Comparison of ENCODE assay signal across 29 mouse cellular contexts in genomic region chr17:31775037-31775436, GRCm38 (mm10).
"Had no signal": no experiment of that assay in that cellular context is flagged by ENCODE, and none has a peak within 500 bp of the region (broad histone marks: within the 10 kb centered on the region; RNA-seq: fewer than 3 reads in every experiment).

No protein-coding gene starts in this region.

- H3K4me2 ChIP-seq: limb, embryonic 12.5 days; limb, embryonic 13.5 days; limb, embryonic 15.5 days; liver, embryonic 11.5 days; liver, embryonic 12.5 days; liver, embryonic 13.5 days; liver, embryonic 15.5 days; lung, embryonic 15.5 days; midbrain, embryonic 11.5 days; midbrain, embryonic 12.5 days; midbrain, embryonic 13.5 days; midbrain, embryonic 15.5 days had no signal

- DNase-seq: left cerebral cortex, postnatal 4 days; liver; liver, embryonic 13.5 days; liver, postnatal 0 days; lung, adult 18-20 months; lung, adult 2 months; lung, postnatal 10 days; lung, postnatal 14 days; lung, postnatal 4 days; midbrain, embryonic 14.5 days had no signal

- H3K9me3 ChIP-seq: limb, embryonic 10.5 days; limb, embryonic 12.5 days; limb, embryonic 15.5 days; liver, embryonic 12.5 days; liver, embryonic 15.5 days; lung, embryonic 15.5 days; midbrain, embryonic 15.5 days had no signal

- ATAC-seq: liver, embryonic 12.5 days; liver, postnatal 0 days; lung, postnatal 0 days; midbrain, embryonic 13.5 days; midbrain, embryonic 15.5 days; midbrain, embryonic 16.5 days had no signal

- H3K27ac ChIP-seq: left cerebral cortex, adult 2 months; limb, embryonic 10.5 days; limb, embryonic 12.5 days; limb, embryonic 13.5 days; liver, embryonic 12.5 days; liver, embryonic 13.5 days; liver, embryonic 14.5 days; liver, embryonic 15.5 days; lung, embryonic 15.5 days; macrophage; midbrain, embryonic 10.5 days; midbrain, embryonic 12.5 days; midbrain, embryonic 13.5 days; midbrain, embryonic 15.5 days had no signal

- H3K4me3 ChIP-seq: left cerebral cortex, adult 2 months; limb, embryonic 10.5 days; limb, embryonic 12.5 days; limb, embryonic 13.5 days; limb, embryonic 15.5 days; liver, embryonic 12.5 days; liver, embryonic 13.5 days; liver, embryonic 15.5 days; lung, embryonic 15.5 days; megakaryocyte, embryonic 14.5 days; midbrain, embryonic 10.5 days; midbrain, embryonic 12.5 days; midbrain, embryonic 13.5 days; midbrain, embryonic 15.5 days had no signal

- H3K36me3 ChIP-seq: limb, embryonic 10.5 days; limb, embryonic 12.5 days; limb, embryonic 13.5 days; limb, embryonic 15.5 days; liver, embryonic 12.5 days; liver, embryonic 13.5 days; liver, embryonic 15.5 days; lung, embryonic 15.5 days; midbrain, embryonic 10.5 days; midbrain, embryonic 12.5 days; midbrain, embryonic 15.5 days had no signal

- H3K27me3 ChIP-seq: limb, embryonic 12.5 days; limb, embryonic 13.5 days; limb, embryonic 15.5 days; liver, embryonic 12.5 days; liver, embryonic 13.5 days; liver, embryonic 15.5 days; lung, embryonic 15.5 days; midbrain, embryonic 12.5 days; midbrain, embryonic 13.5 days; midbrain, embryonic 15.5 days had no signal

- H3K4me1 ChIP-seq: liver, embryonic 15.5 days had no signal

- H3K9ac ChIP-seq: limb, embryonic 12.5 days; limb, embryonic 13.5 days; limb, embryonic 15.5 days; liver, embryonic 12.5 days; liver, embryonic 13.5 days; liver, embryonic 14.5 days; liver, embryonic 15.5 days; liver, postnatal 0 days; lung, embryonic 15.5 days; midbrain, embryonic 12.5 days; midbrain, embryonic 13.5 days; midbrain, embryonic 15.5 days had no signal
